Mouse (Mus musculus) embryonic facial prominence, embryonic 14.5 days (tissue): ENCODE measurements at regions not wholly inside any gene's neighbourhood (a gene's known extent, or its start where the extent isn't known, plus 50 kb on each side); places are given as distances from the start of the nearest gene placed in this dataset.
A peak's percentile ranks its signal among the peaks of the same experiment; 100 is the strongest.

Experiments used
- ATAC-seq: fragments of 200-750 bp; cut with Nextera tagmentation; 2 replicates; pipeline ENCODE4 v1.8.0; 2017; ENCODE audit warnings: low read depth, moderate number of reproducible peaks, moderate TSS enrichment
- DNase-seq: peaks from one replicate; pipeline ENCODE4 v3.0.0-alpha.2; 2015; ENCODE audit warnings: low spot score
- H3K27ac ChIP-seq: fragments of 300-500 bp; sonication (generic); replicated peaks from 2 replicates; pipeline ENCODE4 v1.5.1; 2014; ENCODE audit warnings: low read depth, mild to moderate bottlenecking, low read length, moderate library complexity
- H3K27me3 ChIP-seq: fragments of 300-500 bp; sonication (generic); replicated peaks from 2 replicates; pipeline ENCODE4 v1.6.1; 2014; ENCODE audit warnings: low read length; ENCODE audit not compliant: control insufficient read depth, insufficient read depth
- H3K36me3 ChIP-seq: fragments of 300-500 bp; sonication (generic); 2 replicates; pipeline ENCODE4 v1.6.1; 2014; ENCODE audit warnings: low read length, mixed read lengths; ENCODE audit not compliant: control insufficient read depth, insufficient read depth
- H3K4me1 ChIP-seq: fragments of 300-500 bp; sonication (generic); 2 replicates; pipeline ENCODE4 v1.6.1; 2014; ENCODE audit warnings: antibody characterized with exemption, low read length; ENCODE audit not compliant: control insufficient read depth, insufficient read depth
- H3K4me2 ChIP-seq: fragments of 300-500 bp; sonication (generic); 2 replicates; pipeline ENCODE4 v1.6.1; 2014; ENCODE audit warnings: low read depth, mild to moderate bottlenecking, low read length, moderate library complexity, mixed read lengths
- H3K4me3 ChIP-seq: fragments of 300-500 bp; sonication (generic); 2 replicates; pipeline ENCODE4 v1.5.1; 2014; ENCODE audit warnings: low read depth, mild to moderate bottlenecking, low read length
- H3K9ac ChIP-seq: fragments of 300-500 bp; sonication (generic); 2 replicates; pipeline ENCODE4 v1.6.1; 2014; ENCODE audit warnings: low read depth, mild to moderate bottlenecking, low read length, moderate library complexity, mixed read lengths
- H3K9me3 ChIP-seq: fragments of 300-500 bp; sonication (generic); 2 replicates; pipeline ENCODE4 v1.6.1; 2016; ENCODE audit warnings: low read length; ENCODE audit not compliant: control insufficient read depth
- WGBS: fragments of 180-500 bp; shearing (Covaris S2); extraction: QIAGEN DNeasy Blood & Tissue Kit; methylation state at CpG from one replicate; pipeline ENCODE4 v1.1.7; 2014; 5-methylcytosine and 5-hydroxymethylcytosine counted together

DNA sequence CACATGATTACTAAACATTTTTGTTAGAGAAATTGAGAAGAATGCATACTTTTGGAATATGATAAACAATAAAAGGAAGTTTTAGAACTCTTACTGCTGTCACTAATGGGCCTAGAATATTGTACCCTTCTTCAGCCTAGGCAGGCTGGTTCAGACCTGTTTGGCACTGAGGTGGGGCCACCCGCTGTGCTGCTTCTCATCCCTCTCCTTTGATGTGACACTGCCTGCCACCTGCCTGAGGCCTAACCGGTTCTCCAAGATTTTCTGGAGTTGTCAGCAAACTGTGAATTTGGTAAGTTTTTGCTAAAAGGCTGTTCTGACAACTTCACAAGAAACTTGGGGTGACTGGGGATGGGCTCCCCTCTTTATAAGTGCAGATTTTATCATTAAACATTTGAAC is 714.8 kb downstream of the Slitrk1 start:
- H3K27ac ChIP-seq: no peak overlapping the region
- H3K4me1 ChIP-seq: no peaks in the 10 kb centered on the region
- H3K27me3 ChIP-seq: no peaks in the 10 kb centered on the region
- DNase-seq (peak; percentile 67), ATAC-seq (peak; percentile 89)
- no peaks in the 10 kb centered on the region for H3K9me3 ChIP-seq
- WGBS: 35% methylated on average over 2 of the region's 2 CpGs
- H3K4me2 ChIP-seq: no peak overlapping the region
- H3K36me3 ChIP-seq: no peaks in the 10 kb centered on the region
- no peak overlapping the region for H3K9ac ChIP-seq
- H3K4me3 ChIP-seq: no peak overlapping the region

- no peaks in the 10 kb centered on the region for H3K9me3 ChIP-seq
- no peak overlapping the region for H3K9ac ChIP-seq
- DNase-seq: no peak
- no peak overlapping the region for H3K27ac ChIP-seq
- no peak for ATAC-seq
- no peaks in the 10 kb centered on the region for H3K36me3 ChIP-seq
- WGBS: 95% methylated on average over 2 of the region's 2 CpGs
- no peak overlapping the region for H3K4me2 ChIP-seq
- no peak overlapping the region for H3K4me3 ChIP-seq
- H3K4me1 ChIP-seq: no peaks in the 10 kb centered on the region
- no peaks in the 10 kb centered on the region for H3K27me3 ChIP-seq
Measured at GRCm38 (mm10) chr14:108180920-108181319, 733.0 kb downstream of the Slitrk1 start.

DNA sequence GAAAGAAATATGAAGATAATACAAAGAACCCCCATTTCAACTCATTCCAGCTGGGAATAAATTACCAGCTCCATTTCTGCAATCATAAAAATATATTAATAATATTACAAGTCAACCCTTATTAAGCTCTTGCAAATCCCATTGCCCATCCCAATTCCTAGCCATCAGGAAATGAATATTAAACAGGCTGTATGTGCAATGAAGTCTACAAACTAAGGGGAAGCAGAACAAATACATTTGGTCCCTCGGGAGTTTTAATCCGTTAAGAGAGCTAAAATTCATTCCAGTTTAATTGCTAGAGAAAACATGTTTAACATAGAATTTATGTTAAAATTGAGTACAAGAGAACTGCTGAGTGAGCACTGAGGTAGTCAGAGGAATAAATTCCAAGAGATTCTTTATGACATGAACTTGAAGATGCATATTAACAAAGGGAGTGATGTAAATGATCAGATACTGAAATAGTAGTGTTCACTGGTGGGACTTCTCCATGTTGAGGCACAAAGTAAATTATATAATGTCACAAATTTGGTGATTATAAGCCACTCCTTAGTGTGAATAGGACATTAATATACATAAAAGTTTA is 738.6 kb downstream of the Slitrk1 start:
- Histone ChIP-seq H3K4me3 (no peak overlapping the region), H3K9ac (no peak overlapping the region), H3K9me3 (no peaks in the 10 kb centered on the region), H3K4me2 (no peak overlapping the region), H3K36me3 (no peaks in the 10 kb centered on the region), H3K27ac (no peak overlapping the region), H3K27me3 (no peaks in the 10 kb centered on the region), H3K4me1 (no peaks in the 10 kb centered on the region)
- ATAC-seq (no peak), DNase-seq (peak; percentile 10)
- WGBS: 68% methylated on average over 2 of the region's 2 CpGs

GRCm38 (mm10) chr14:108152981-108153380 is 761.0 kb downstream of the Slitrk1 start:
- H3K4me3 ChIP-seq: no peak overlapping the region
- H3K9ac ChIP-seq: no peak overlapping the region
- H3K27me3 ChIP-seq: no peaks in the 10 kb centered on the region
- no peaks in the 10 kb centered on the region for H3K4me1 ChIP-seq
- ATAC-seq (no peak), DNase-seq (peak; percentile 6)
- H3K4me2 ChIP-seq: no peak overlapping the region
- H3K9me3 ChIP-seq: no peaks in the 10 kb centered on the region
- 69% methylated on average over 5 of the region's 5 CpGs for WGBS
- H3K36me3 ChIP-seq: no peaks in the 10 kb centered on the region
- no peak overlapping the region for H3K27ac ChIP-seq

DNA sequence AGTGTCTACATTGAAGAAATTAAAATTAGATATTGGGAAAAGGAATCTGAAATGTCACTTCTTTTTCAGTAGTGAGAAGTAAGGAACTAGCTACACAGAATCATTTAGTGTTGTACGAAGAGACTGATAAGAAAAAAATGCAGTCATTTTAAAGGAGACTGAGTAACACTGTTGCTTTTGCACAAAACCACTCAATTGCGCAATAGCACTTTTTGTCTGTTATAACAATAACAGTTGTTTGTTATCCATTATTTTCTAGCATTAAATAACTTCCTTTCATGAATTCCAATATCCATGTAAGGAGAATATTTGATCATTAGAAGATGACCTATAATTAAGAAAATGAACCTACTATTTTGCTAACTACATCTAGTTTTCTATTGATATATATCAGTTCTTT is 790.8 kb downstream of the Slitrk1 start:
- Histone ChIP-seq H3K9ac (no peak overlapping the region), H3K4me2 (no peak overlapping the region), H3K9me3 (no peaks in the 10 kb centered on the region), H3K27me3 (no peaks in the 10 kb centered on the region), H3K4me1 (no peaks in the 10 kb centered on the region), H3K4me3 (no peak overlapping the region), H3K27ac (no peak overlapping the region), H3K36me3 (no peaks in the 10 kb centered on the region)
- DNase-seq: no peak
- WGBS: 89% methylated on average over 2 of the region's 2 CpGs
- no peak for ATAC-seq

DNA sequence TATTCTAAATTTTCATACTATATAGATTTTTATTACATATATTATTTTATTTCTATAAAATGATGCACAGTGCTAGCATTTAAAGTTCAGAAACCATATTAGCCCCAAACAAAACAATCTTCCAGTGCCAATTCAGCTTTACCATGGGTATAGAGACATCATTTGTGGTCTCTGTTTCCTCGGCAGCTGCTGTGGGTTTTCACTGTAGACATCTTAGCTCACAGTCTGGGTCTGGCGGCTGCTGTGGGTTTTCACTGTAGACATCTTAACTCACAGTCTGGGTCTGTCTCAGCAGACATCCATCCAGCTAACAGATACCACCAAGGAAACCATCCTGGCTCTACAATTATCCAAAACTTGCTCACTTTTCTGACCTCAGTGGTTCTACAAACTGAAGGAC is 808.9 kb downstream of the Slitrk1 start:
- no peak overlapping the region for H3K9ac ChIP-seq
- 64% methylated on average over 2 of the region's 2 CpGs for WGBS
- no peaks in the 10 kb centered on the region for H3K9me3 ChIP-seq
- no peak overlapping the region for H3K27ac ChIP-seq
- H3K4me2 ChIP-seq: no peak overlapping the region
- H3K4me3 ChIP-seq: no peak overlapping the region
- no peaks in the 10 kb centered on the region for H3K36me3 ChIP-seq
- H3K4me1 ChIP-seq: no peaks in the 10 kb centered on the region
- ATAC-seq (no peak), DNase-seq (no peak)
- no peaks in the 10 kb centered on the region for H3K27me3 ChIP-seq

GRCm38 (mm10) chr14:108090965-108091364 is 823.0 kb downstream of the Slitrk1 start:
- H3K4me1 ChIP-seq: no peaks in the 10 kb centered on the region
- WGBS: 69% methylated on average over 2 of the region's 2 CpGs
- no peaks in the 10 kb centered on the region for H3K27me3 ChIP-seq
- no peak overlapping the region for H3K4me2 ChIP-seq
- ATAC-seq (no peak; the same call in 1 of the 2 replicates), DNase-seq (peak; percentile 33)
- no peak overlapping the region for H3K9ac ChIP-seq
- H3K27ac ChIP-seq: no peak overlapping the region
- H3K4me3 ChIP-seq: no peak overlapping the region
- no peaks in the 10 kb centered on the region for H3K9me3 ChIP-seq
- H3K36me3 ChIP-seq: no peaks in the 10 kb centered on the region

DNA sequence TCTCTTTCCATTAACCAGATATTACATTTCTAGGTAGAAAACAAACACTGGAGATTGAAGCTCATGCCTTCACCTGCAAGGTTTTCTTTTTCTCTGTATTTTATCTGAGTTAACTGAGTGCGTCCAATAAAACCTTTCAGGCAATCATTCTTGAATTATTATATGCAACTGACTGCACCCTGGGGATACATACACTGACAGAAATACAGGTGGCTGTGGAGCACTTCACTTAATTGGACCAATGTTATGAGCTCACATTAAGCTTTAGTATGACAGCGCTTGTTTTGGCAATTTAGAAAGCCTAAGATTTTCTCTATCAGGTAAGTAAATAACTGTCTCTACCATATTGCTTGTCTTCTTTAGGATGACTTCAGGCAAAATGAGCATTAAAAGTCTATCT is 864.0 kb downstream of the Slitrk1 start:
- DNase-seq (peak; percentile 7), ATAC-seq (no peak)
- no peak overlapping the region for H3K27ac ChIP-seq
- no peaks in the 10 kb centered on the region for H3K4me1 ChIP-seq
- H3K4me2 ChIP-seq: no peak overlapping the region
- H3K36me3 ChIP-seq: no peaks in the 10 kb centered on the region
- no peak overlapping the region for H3K9ac ChIP-seq
- 86% methylated on average over 2 of the region's 2 CpGs for WGBS
- H3K4me3 ChIP-seq: no peak overlapping the region
- H3K27me3 ChIP-seq: no peaks in the 10 kb centered on the region
- H3K9me3 ChIP-seq: no peaks in the 10 kb centered on the region

DNA sequence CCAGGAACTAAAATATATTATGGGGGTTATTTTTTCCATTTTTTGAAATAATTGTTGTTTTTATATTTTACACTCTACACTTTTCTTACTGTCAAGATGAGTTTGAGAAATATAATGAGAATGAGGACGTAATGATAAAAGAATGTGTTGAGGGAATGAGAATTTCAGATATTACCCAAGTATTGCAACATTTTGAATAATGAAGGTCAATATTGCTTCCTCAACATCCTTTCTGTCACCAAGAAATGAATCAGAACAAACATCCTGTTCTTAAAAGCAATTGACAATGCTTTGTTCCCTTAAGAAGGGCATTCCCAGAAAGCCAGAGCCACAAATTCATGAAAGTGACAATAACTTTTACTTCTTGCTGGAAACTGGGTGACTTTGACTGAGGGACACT is 878.0 kb downstream of the Slitrk1 start:
- 88% methylated on average over 1 of the region's 1 CpGs for WGBS
- Histone ChIP-seq H3K4me2 (no peak overlapping the region), H3K9me3 (no peaks in the 10 kb centered on the region), H3K4me1 (no peaks in the 10 kb centered on the region), H3K36me3 (no peaks in the 10 kb centered on the region), H3K9ac (no peak overlapping the region), H3K4me3 (no peak overlapping the region), H3K27me3 (no peaks in the 10 kb centered on the region), H3K27ac (no peak overlapping the region)
- ATAC-seq: no peak
- DNase-seq: no peak
